Mouse (Mus musculus) megakaryocyte, adult 5-6 weeks (primary cell): ENCODE data around the gene Acot2. TPM values are rescaled to one million over a fixed set of nuclear protein-coding genes. Genes with fewer than 3 reads are reported as not detected.
"Not testable (repeated sequence)": the region's sequence is repeated elsewhere in the genome, so short reads cannot be mapped to it uniquely, and the experiment has no call there.

ENCODE experiments used
- ATAC-seq: 2 replicates; pipeline ENCODE4 v1.8.0; 2016; ENCODE audit warnings: mild to moderate bottlenecking, inconsistent platforms; ENCODE audit not compliant: poor library complexity, severe bottlenecking
- total RNA-seq, 2 experiments: library from RNA; stranded (forward) in 1 of 2; stranded (reverse) in 1 of 2; fragments of 153-499, 151-499 nt in 1 of 2; fragments of 221-1000, 200-1000 nt in 1 of 2; gene quantifications; 2 replicates each; pipeline versions ENCODE4 v1.2.3 to v1.2.4; 2015 to 2017

Acot2 gene
- total RNA-seq (2015) = 4.2 and 8.0 TPM in 2 replicates
- 1.4 and 5.4 TPM in 2 replicates for total RNA-seq (2017)

GRCm38 (mm10) chr12:83987583-83988441, at the start of gene Acot2:
Acot2 (plus strand) TSS chr12:83987861.
- peak; percentile 96 for ATAC-seq

- not testable (repeated sequence) for ATAC-seq
These were observed 49.1 kb upstream of the Acot2 start for GRCm38 (mm10) chr12:83938592-83938991.

- peak; percentile 59; the same call in 1 of the 2 replicates for ATAC-seq
These were observed 48.3 kb upstream of the Acot2 start for GRCm38 (mm10) chr12:83939332-83939731.

- ATAC-seq = no peak
These were observed 47.6 kb upstream of the Acot2 start for GRCm38 (mm10) chr12:83940031-83940430.

GRCm38 (mm10) chr12:83941938-83942337, 45.7 kb upstream of the Acot2 start:
- ATAC-seq = no peak

GRCm38 (mm10) chr12:83947260-83947811, 40.3 kb upstream of the Acot2 start:
- no peak for ATAC-seq

- 0 out of 2 replicates have a peak, but pooled peaks have one; percentile 20 for ATAC-seq
These were observed 38.6 kb upstream of the Acot2 start for GRCm38 (mm10) chr12:83949043-83949442.

GRCm38 (mm10) chr12:83949776-83950492, 37.7 kb upstream of the Acot2 start:
- ATAC-seq = peak; percentile 66

GRCm38 (mm10) chr12:83950493-83950839, 37.2 kb upstream of the Acot2 start, which contains the start of gene Riox1:
Riox1 (plus strand) TSS chr12:83950608.
- peak; percentile 77 for ATAC-seq

- ATAC-seq = no peak; the same call in 1 of the 2 replicates
These were observed 36.6 kb upstream of the Acot2 start for GRCm38 (mm10) chr12:83950840-83951701.

- ATAC-seq = no peak
These were observed 35.7 kb upstream of the Acot2 start for GRCm38 (mm10) chr12:83951711-83952575.

GRCm38 (mm10) chr12:83958278-83958677, 29.4 kb upstream of the Acot2 start:
- ATAC-seq = no peak

GRCm38 (mm10) chr12:83965235-83965634, 22.4 kb upstream of the Acot2 start:
- ATAC-seq = no peak

- peak; percentile 89 for ATAC-seq
These were observed 15.5 kb upstream of the Acot2 start for GRCm38 (mm10) chr12:83972117-83972516.

GRCm38 (mm10) chr12:83978862-83979261, 8.8 kb upstream of the Acot2 start:
- ATAC-seq = no peak

- ATAC-seq = no peak
These were observed 6.0 kb upstream of the Acot2 start for GRCm38 (mm10) chr12:83981615-83982014.

GRCm38 (mm10) chr12:83984752-83985151, 2.9 kb upstream of the Acot2 start, which contains the start of gene Heatr4:
Heatr4 (minus strand) TSS chr12:83984852.
- no peak for ATAC-seq

- ATAC-seq = no peak
These were observed 449 bp upstream of the Acot2 start for GRCm38 (mm10) chr12:83987242-83987582.

- ATAC-seq = no peak
These were observed 822 bp downstream of the Acot2 start for GRCm38 (mm10) chr12:83988483-83988882.

GRCm38 (mm10) chr12:83989378-83989777, 1.7 kb downstream of the Acot2 start:
- no peak for ATAC-seq
